Mouse (Mus musculus): ENCODE results near the gene Thbs4.
A peak's percentile ranks its signal among the peaks of the same experiment; 100 is the strongest.
"Not testable (repeated sequence)": the region's sequence is repeated elsewhere in the genome, so short reads cannot be mapped to it uniquely, and the experiment has no call there.

Thbs4 gene

DNA sequence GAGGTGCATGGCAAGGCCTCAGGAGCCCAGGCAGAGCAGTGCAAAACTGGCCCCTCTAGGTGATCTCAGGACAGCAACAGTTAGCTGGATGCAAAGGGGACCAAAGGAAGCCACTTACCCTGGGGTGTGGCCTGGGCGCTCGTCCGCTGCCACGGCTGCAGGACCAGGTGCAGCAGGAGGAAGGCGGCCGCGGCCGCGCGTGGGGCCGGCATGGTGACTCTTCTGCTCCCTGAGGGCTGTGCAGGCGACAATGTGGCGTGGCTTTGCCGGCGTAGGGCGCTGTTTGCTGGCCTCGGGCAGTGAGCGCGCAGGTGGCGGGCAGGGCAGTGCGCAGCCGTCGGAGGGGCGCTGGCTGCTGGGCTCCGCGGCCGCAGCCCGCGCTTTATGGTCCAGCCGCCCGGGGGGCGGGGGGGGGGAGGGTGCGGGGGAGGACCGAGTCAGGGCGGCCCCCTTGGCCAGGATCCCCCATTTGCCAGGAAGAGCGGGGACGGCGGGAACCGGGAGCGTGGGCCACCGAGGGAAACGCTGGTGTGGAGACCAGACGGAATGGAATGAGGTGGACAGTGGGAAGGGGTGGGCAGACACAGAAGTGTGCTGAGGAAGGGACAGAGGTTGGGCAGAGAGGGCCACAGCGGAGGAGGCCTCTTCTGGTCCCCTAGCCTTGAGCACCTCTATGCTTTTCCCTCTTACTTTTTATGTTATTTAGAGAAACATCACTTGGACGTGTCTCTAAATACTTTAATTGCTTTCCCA lies at the start of gene Thbs4:
Gene Thbs4, minus strand, starts transcription at position 357 of the 753 bp plus-strand sequence.
- DNase-seq, result peak; percentile 13

DNA sequence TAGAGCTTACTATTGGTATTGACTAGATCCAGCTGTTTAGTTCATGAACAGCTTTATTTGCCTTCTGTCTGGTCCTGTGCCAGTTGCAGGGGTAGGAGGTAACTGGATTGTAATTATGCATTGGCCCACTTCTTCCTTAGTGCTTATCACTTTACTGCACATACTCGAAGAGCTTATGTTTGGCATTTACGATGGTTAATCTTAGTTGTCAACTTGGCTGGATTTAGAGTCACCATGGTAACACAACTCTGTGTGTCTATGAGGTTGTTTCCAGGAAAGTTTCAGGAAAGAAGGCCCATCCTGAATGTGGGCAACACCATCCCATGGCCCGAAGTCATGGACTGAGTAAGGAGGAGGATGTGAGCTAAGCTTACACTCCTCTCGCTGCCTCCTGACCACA lies 38.5 kb upstream of the Thbs4 start:
- DNase-seq, result no peak

DNA sequence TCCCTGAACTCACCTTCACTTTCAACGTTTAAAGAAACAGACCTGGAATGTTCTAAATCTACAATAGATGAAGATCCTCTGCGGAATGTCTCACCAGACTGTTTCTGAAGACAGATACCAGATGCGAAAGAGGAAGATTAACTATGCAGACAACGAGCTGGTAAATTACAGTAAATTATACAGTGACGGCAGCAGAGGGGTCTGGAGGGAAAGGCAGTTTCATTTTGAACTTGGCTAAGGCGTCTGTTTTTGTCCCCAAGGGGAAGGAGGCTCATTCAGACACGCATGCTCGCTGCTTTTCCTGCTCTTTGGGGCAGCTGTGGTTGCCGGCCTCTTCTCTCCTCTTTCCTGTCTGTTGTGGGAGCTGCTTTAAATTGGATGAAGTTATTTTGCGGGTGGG lies 34.2 kb upstream of the Thbs4 start:
- peak; percentile 8 for DNase-seq

DNA sequence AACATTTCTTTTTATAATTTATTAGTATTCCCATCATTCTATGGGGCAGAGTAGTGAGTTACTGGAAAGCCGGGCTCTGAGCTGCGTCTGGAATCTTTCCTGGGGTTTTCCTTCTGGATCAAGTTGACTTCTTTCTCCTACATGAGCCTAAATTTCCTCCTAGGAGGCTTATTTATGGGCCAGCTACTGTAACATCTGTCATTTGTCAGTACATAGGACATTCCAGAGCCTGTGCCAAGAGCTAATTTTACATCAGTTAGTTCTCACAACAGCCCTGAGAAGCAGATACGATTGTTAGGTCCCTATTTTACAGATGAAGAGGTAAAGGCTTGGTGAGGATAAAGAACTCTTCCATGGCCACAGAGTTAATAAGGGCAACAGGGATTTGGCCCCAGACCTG lies 22.7 kb upstream of the Thbs4 start:
- DNase-seq, result no peak

DNA sequence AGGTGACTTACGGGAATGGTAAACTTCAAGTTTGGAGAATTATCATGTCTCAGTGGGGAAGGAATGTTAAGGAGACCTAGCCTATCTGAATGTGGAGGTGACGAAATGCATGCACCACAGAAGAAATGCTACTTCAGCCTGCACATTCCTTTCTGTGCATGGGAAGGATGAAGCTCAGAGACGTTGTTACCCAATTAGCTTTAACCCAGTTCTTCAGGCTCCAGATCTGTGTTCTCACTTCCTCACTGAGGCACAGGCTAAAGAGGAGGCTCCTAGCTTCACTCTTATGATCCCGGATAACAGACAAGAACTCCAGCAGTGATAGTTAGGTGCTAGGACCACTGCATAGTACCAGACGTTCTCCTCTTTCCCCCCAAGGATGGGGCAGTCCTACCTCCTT lies 21.7 kb upstream of the Thbs4 start:
- no peak for DNase-seq

DNA sequence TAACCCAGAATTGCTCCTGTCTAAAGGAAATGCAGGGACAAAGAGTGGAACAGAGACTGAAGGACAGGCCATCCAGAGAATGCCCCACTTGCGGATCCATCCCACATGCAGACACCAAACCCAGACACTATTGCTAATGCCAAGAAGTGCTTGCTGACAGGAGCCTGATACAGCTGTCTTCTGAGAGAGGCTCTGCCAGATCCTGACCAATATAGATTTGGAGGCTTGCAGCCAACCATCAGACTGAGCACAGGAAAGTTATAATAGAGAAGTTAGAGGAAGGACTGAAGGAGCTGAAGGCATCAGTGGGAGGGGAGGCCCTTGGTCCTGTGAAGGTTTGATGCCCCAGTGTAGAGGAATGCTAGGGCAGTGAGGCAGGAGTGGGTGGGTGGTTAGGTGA lies 16.0 kb upstream of the Thbs4 start:
- not testable (repeated sequence) for DNase-seq

DNA sequence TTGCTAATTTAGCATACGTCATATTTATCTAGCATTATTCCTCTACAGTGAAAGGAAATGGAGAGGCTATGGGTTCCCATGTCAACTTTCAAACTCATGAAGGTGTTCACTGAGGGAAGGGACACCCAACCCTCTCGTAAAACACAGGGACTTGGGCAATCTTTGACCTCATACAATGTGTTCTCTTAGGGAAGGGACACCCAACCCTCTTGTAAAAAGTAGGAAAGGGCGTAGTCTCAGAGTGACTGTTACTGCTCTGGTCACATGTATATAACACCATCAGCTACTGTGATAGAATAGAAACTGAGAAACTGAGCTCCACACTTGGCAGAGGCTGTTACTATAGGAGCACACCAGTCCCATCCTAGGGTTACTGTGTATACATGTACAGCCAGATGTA lies 13.2 kb upstream of the Thbs4 start:
- no peak for DNase-seq

DNA sequence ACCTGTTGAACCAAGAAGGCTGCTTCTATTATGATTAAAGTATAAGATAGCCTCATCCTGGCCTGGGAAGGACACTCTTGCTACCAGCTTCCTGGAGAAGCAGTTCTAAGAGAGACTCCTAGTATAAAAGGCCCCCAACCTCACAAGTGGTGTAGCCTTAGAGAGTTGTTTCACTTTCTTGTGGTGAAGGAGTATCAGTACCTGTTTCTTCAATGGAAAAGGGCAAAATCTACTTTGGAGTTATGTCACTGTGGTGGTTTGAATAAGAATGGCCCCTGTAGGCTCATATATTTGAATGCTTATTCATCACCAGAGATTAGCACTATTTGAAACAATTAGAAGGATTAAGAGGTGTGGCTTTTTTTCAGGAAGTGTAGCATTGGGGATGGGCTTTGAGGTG lies 12.2 kb upstream of the Thbs4 start:
- DNase-seq, result no peak

DNA sequence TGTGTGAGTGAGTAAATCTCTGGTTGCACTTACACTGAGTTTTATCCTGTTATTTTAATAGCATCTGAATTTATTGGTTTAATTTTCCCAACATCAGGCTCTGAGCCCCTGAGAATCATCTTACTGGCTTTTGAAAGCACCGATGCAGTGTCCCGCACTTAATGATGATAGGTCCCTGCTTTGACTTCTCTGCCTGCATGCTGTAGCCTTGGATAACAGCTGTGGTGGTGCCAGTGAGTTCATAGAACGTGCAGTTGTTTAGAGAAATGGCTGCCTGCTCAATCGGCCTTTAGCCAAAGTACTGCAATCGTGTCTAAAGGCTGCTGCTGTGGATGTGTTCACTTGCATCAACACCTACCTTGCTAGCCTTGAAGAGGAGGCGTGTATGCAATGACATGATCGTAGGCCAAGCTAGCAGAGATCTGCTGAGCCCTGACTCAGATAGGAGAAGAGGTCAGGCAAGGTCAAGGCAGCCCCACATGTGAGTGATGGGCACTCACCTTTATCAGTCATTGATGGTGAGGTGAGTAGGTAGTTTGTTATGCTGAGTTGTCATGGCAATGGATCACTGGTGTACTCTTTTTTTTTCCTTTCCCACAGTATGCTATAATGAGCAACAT lies 4.8 kb upstream of the Thbs4 start:
- no peak for DNase-seq

DNA sequence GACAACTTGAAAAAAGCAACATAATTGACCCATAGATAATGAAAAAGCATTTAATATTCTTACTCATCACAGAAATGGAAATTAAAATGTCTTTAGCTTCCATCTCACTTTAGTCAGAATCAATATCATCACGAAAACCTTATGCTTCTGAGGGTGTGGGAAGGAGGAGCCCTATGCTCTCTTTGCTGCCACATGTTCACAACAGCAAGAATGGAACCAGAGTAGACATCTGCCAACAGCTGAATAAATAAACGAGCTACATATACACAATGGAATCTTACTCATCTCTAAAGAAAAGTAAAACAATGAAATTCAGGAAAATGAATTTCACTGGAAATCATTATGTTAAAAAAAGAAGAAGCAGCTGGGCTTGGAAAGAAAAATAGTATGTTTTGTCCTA lies 4.2 kb upstream of the Thbs4 start:
- DNase-seq, result no peak

DNA sequence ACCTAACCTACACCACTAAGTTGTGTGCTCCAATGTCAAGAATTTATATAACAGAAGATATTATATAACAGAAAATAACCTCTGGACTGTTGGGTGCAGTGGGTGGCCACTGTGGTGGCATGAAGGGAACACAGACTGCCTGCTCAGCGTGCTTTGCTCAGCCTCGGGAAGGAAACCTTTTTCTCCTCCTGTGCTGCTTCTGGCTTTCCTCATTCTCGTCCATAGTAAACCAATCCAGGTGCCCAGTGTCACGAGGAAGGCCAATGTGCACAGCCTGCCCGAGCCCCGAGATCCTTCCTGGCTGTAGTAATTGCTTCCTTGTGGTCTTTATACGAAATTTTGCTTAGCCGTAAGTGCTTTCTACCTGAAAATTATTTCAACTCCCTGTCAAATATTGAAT lies 982 bp downstream of the Thbs4 start:
- DNase-seq, result no peak

DNA sequence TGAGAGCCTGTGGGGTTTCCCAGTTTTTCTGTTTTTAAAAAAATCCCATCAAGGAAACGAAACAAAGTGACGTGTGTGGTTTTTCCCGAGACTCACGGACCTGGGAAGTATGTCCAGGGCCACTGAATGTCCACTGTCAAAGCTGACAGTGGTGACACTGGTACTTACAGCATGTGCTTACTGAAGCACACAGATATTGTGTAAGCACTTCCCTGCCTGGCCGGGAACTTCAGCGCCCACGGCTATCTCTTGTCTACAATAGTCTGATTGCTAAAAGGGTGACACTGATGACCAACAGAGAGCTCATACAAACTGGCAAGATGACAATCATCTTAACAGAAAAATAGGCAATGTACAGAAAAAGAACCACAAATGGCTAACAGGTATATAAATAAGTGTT lies 3.1 kb downstream of the Thbs4 start:
- no peak for DNase-seq

DNA sequence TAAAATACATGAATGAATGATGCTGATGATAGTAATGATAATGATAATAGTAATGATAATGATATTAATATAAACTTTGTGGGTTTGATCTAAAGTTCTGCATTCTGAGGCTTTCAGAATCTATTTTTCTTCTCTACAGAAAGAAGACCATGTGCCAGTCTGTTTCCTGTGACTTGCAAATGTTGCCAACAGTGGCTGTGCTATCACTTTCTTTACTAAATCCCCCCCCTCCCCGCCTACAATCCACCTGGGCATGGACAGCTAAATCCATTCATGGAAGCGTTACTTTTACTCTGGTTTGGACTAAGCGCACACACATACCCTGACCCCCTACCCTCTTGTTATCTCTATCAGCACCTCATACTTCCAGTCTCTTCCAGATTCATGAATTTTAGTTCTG lies 10.3 kb downstream of the Thbs4 start:
- no peak for DNase-seq

DNA sequence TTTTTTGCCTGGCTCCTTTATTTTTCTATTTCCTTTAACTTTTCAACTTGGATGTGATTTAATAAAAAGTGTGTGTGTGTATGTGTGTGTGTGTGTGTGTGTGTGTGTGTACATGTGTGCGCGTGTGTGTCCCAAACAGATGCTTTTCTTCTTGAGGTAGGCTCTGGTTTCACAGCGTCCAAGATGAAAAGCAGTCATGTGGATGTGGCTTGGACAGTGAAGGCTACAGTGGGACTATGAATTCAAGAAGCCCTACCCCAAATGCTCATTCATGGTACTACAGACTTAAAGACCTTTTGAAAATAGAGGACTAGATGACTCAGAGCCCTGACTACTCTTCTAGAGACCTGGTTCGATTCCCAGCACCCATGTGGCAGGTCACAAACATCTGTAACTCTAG lies 11.1 kb downstream of the Thbs4 start:
- DNase-seq, result no peak

DNA sequence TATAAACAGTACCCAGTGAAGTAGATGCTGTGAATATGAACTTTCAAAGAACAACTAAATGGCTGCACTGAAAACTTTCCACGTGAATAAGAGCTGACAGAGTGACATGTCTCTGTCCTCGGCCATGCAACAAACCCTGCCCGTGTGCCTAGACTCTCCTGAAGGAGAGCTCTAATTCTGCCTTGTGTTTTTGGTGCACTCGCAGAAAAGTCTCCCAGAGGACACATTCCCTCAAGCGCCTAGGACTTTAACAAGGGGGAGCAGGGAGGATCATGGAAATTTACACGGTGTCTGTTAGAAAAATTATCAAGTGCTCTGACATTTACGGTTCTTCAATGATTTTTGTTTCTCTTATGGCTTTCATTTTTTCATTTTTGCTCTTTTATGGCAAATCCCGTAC lies 13.7 kb downstream of the Thbs4 start:
- DNase-seq, result no peak

DNA sequence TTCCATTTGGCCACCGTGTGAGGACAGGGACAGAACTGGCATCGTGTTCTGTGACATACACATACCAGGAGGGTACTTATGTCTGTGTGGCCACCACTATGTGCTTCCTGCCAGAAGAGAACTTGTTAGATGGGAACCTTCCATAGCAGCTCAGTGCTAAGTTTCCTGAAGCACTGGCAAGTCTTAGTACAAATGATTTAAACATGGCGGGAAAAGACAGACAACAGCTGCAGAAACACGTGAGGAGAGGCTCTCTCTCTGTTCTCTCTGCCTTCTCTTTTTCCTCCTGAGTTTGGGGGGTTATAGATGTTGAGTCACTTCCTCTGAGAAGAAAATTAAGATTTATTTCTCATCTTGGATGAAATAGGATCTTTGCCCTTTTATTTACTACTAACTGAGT lies 14.5 kb downstream of the Thbs4 start:
- DNase-seq, result no peak

DNA sequence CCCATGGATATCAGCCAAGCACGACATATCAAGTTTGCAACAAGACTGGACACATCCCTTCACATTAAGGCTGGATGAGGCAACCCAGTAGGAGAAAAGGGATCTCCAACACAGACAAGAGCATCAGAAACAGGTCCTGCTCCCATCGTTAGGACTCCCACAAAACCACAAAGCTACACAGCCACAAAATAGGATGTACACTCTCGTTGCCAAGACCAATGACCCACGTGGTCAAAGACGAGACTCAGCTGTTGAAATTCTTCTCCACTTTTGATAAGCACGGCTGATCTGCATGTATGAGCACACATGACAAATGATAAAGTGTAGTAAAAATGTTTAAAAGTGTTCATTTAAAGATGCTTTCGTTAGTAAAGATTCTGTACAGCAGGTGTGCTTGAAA lies 16.0 kb downstream of the Thbs4 start:
- DNase-seq, result no peak

DNA sequence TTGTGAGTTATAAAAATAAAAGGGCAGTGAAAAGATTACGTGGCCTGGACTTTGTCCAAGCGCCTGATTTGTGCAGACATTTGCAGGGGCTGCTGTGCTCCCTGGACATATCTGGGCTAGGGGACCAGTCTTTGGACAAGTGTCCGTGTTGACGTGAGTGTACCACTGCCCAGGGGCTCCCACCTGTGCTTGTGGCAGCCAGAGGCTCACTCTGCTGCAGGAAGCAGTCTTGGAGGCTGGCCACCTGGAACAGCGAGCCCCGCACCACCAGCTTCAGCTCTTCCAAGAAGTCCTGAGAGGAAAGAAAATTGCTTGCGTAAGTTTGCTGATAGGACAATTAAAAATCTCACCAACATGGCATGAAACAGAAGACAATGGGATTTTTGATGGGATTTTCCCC lies 18.7 kb downstream of the Thbs4 start:
- DNase-seq, result no peak

DNA sequence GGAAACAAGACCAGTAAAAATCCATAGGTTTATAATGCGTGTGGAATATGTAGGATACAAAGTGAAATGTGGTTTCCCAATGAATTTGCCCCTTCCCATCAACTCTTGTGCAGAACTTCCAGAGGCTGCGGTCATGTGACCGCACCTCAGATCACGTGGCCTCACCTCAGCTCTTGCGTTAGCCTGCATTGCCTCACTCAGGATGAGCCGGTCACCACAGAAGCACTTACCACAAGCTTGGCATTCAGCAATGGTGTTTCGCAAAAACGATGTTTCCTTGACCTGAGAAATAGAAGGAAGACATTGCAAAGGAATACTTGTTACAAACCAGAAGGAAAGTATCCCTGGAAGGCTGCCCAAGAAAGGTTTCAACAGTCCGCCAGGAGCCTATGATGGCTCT lies 19.7 kb downstream of the Thbs4 start:
- no peak for DNase-seq

DNA sequence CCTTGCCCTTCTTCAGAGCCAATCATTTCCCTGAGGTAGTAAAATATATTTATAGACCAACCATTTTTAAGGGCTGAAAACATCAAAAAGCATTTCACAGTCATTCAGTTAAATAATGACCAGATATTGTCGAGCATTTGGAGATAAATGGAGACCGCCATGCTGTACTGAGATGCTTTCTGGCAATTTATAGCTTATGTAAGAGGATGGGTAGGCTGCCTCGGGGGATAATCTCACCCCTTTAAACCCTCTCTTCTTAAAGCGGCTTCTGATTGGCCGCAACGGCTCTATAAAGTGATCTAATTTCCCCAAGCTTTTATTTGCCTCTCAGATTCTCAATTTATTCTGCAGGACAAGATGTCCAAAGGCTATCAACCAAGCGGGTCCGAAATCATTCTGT lies 22.1 kb downstream of the Thbs4 start:
- no peak for DNase-seq

DNA sequence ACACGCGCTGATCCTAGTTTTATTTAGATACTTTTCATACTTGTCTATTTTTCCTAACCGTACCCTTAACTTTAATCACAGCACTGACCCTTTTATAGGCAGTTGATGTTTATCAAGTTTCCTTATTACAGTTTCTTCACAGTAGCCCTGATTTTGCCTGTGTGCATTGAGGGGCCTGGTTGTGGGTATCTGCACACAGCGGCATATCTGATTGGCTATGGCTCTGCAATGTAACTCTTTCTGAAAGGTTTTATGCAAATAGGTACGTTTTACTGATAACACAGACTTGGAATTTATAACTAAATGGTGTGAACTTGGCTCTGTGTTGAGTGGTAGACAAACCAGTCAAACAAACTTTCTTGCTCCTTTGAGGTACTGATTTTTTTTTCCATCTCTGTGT lies 23.1 kb downstream of the Thbs4 start:
- DNase-seq, result no peak

DNA sequence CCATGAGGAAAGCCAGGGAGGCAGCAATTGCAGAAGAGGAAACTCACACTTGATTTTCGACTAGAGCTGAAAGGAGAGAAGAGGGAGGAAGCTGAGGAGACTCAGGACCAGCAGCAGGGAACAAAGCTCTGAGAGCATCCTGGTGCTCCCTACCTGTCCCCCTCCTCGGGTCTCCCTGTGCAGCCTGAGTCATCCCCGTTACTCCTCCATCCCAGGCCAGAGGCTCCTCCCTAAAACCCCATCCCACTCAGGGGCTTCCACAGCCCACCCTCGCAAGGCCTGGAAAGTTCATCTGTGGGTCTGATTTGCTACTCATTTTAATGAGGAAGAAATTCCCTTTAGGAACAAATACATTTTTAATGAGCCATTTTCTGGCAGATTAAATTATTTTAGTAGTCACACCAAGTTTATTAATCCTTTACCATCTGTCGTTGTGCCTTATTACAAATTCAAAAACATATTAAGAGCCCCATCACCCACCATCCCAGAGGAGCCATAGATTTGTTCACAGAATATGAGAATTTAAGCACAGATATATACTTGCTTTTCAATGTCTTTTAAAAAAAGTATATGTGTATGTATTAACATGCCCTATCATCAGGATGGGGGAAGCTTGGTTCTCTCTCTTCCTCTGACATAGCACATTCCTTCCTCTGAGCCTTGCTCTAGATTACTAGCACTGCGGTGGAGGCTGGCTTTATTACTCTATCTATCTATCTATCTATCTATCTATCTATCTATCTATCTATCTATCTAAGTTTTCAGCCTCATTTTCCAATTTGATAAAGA lies 29.0 kb downstream of the Thbs4 start:
- no peak for DNase-seq

DNA sequence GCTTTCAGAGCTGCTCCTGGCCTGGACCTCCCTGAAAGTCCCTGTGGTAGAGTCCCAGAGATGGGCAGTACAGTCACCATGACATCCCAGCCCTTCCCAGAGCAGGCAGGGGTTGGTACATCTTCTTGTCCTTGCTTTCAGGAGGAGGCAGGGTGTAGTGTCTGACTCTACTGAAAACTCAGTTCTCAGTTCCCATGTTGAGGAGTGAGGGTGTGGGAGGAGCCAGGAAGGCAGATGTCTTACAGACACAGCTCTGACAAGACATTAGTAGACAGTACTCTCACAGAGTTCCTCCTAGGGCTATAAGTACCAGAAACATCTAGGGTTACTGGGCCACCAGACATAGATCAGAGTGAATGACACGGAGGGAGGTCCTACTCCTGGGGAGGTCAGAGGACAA lies 32.3 kb downstream of the Thbs4 start:
- DNase-seq, result no peak

DNA sequence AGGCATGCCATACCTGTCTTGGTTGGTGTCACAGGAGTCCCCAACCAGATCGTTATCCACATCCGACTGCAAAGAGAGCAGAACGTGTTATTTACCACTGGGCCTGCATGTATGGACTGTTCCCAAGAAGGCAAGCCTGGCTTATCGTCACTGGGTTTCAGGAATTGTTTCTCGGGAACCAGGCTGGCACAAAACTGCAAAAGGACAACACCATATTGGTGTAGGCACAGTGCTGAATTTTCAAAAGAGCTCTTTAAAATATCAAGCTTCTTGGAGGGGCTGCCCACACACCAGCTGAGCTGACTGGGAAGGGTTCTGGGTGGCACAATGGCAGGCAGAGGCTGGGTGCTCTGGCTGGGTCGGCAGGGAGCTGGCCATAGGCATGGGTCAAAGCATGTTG lies 34.1 kb downstream of the Thbs4 start:
- DNase-seq, result no peak

Data from thymus, postnatal 4 days (tissue).